Mouse (Mus musculus) embryonic fibroblast, embryonic 13.5 days (primary cell): ENCODE measurements around the gene Eng.

Experiments used
- CTCF ChIP-seq: IDR thresholded peaks from 2 replicates; pipeline ENCODE4 v1.5.1; 2011; ENCODE audit warnings: mild to moderate bottlenecking, control low read depth, low read length, moderate library complexity, borderline replicate concordance; ENCODE audit not compliant: insufficient read depth
- POLR2A ChIP-seq: IDR thresholded peaks from 2 replicates; pipeline ENCODE4 v1.6.1; 2011; ENCODE audit warnings: low read depth, mild to moderate bottlenecking, control low read depth, low read length, moderate library complexity

DNA sequence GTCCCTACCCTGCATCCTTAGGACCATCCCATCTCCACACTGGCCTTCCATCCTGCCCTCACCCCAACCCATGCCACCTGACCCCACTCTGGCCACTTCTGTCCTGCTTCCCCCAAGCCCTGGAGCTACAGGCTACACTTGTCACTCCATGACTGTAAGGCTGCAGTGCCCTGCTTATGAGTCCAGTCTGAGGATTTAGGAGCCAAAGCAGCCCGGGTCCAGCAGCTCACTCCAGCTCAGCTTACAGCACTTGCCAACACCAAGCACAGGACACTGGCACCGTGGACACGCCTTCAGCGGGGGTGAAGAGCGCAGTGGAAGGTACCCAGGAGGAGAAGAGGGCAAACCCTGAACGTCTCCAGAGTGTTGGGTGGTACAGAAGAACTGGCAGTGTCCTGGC lies 60.6 kb downstream of the Eng start:
- no peak for TF ChIP-seq CTCF
- TF ChIP-seq POLR2A: no peak
